Mouse (Mus musculus) intestine, embryonic 14.5 days (tissue): ENCODE data around the gene Nit1. TPM values are rescaled to one million over a fixed set of nuclear protein-coding genes. Genes with fewer than 3 reads are reported as not detected.
A peak's percentile ranks its signal among the peaks of the same experiment; 100 is the strongest.

ENCODE experiments used
- ATAC-seq: fragments of 200-750 bp; cut with Nextera tagmentation; replicated peaks from 2 replicates; pipeline ENCODE4 v1.8.0; 2017; ENCODE audit warnings: low read depth, moderate number of reproducible peaks, moderate TSS enrichment, moderate library complexity; ENCODE audit not compliant: low FRiP score, low TSS enrichment
- DNase-seq: peaks from one replicate; pipeline ENCODE4 v3.0.0-alpha.2; 2018; ENCODE audit warnings: low spot score
- H3K27ac ChIP-seq: fragments of 300-500 bp; sonication (generic); 2 replicates; pipeline ENCODE4 v1.5.1; 2014; ENCODE audit warnings: low read depth, mild to moderate bottlenecking, control low read depth
- H3K27me3 ChIP-seq: fragments of 300-500 bp; sonication (generic); replicated peaks from 2 replicates; pipeline ENCODE4 v1.6.1; 2014; ENCODE audit warnings: low read length, control low read depth; ENCODE audit not compliant: control insufficient read depth, insufficient read depth
- H3K36me3 ChIP-seq: fragments of 300-500 bp; sonication (generic); 2 replicates; pipeline ENCODE4 v1.6.1; 2014; ENCODE audit warnings: low read length, control low read depth; ENCODE audit not compliant: control insufficient read depth, insufficient read depth
- H3K4me1 ChIP-seq: fragments of 300-500 bp; sonication (generic); replicated peaks from 2 replicates; pipeline ENCODE4 v1.6.1; 2014; ENCODE audit warnings: low read length, control low read depth, mixed read lengths; ENCODE audit not compliant: control insufficient read depth, insufficient read depth
- H3K4me2 ChIP-seq: fragments of 300-500 bp; sonication (generic); 2 replicates; pipeline ENCODE4 v1.6.1; 2014; ENCODE audit warnings: low read length
- H3K4me3 ChIP-seq: fragments of 300-500 bp; sonication (generic); 2 replicates; pipeline ENCODE4 v1.5.1; 2014; ENCODE audit warnings: low read depth, low read length, control low read depth, mixed read lengths
- H3K9ac ChIP-seq: fragments of 300-500 bp; sonication (generic); 2 replicates; pipeline ENCODE4 v1.6.1; 2014; ENCODE audit warnings: mild to moderate bottlenecking, low read length
- H3K9me3 ChIP-seq: fragments of 300-500 bp; sonication (generic); 2 replicates; pipeline ENCODE4 v1.6.1; 2016; ENCODE audit warnings: low read length, control low read depth; ENCODE audit not compliant: control insufficient read depth
- WGBS: fragments of 180-500 bp; shearing (Covaris S2); extraction: QIAGEN DNeasy Blood & Tissue Kit; methylation state at CpG from one replicate; pipeline ENCODE4 v1.1.7; 2014; 5-methylcytosine and 5-hydroxymethylcytosine counted together
- polyA plus RNA-seq: library from polyadenylated mRNA; unstranded; fragments of >200 nt; fragmentation: Nextera tagmentation; extraction: Ambion mirVana; gene quantifications from 2 replicates; pipeline ENCODE4 v1.2.1, GENCODE M21; 2014

Nit1 gene
- 31.1 and 34.6 TPM in 2 replicates for polyA plus RNA-seq

GRCm38 (mm10) chr1:171345225-171346094 lies at the start of gene Nit1, which contains the start of gene Pfdn2:
Gene Nit1 (minus strand): TSS chr1:171345646.
Gene Pfdn2 (plus strand): TSS chr1:171345670.
- WGBS, result 1% methylated on average over 53 of the region's 53 CpGs
- Histone ChIP-seq H3K36me3 (peaks cover 35% of the 10 kb centered on the region), H3K9ac (peak within 1 kb of the TSS; percentile 82), H3K27me3 (no peaks in the 10 kb centered on the region), H3K4me2 (peak within 1 kb of the TSS; percentile 95), H3K4me1 (peaks cover 11% of the 10 kb centered on the region), H3K9me3 (no peaks in the 10 kb centered on the region), H3K4me3 (peak within 1 kb of the TSS; percentile 85), H3K27ac (peak within 1 kb of the TSS; percentile 57)
- ATAC-seq, result peak; percentile 88
- DNase-seq, result peak; percentile 95

GRCm38 (mm10) chr1:171390101-171390500 lies 44.7 kb upstream of the Nit1 start:
- no peak for ATAC-seq
- WGBS, result 72% methylated on average over 4 of the region's 4 CpGs

GRCm38 (mm10) chr1:171388376-171389102 lies 43.1 kb upstream of the Nit1 start, which contains the start of gene Arhgap30:
Gene Arhgap30 (plus strand): TSS chr1:171388954.
- Histone ChIP-seq H3K9me3 (no peaks in the 10 kb centered on the region), H3K4me3 (no peak within 1 kb of the TSS), H3K27me3 (no peaks in the 10 kb centered on the region), H3K4me1 (no peaks in the 10 kb centered on the region), H3K9ac (no peak within 1 kb of the TSS), H3K4me2 (no peak within 1 kb of the TSS), H3K27ac (no peak within 1 kb of the TSS), H3K36me3 (no peaks in the 10 kb centered on the region)
- DNase-seq, result no peak
- 78% methylated on average over 15 of the region's 15 CpGs for WGBS
- ATAC-seq, result no peak

More at GRCm38 (mm10) chr1:171390101-171390500, 44.7 kb upstream of the Nit1 start:
- Histone ChIP-seq H3K4me3 (no peak overlapping the region), H3K9me3 (no peaks in the 10 kb centered on the region), H3K9ac (no peak overlapping the region), H3K27ac (no peak overlapping the region), H3K4me1 (no peaks in the 10 kb centered on the region), H3K4me2 (no peak overlapping the region), H3K36me3 (no peaks in the 10 kb centered on the region), H3K27me3 (no peaks in the 10 kb centered on the region)
- no peak for DNase-seq

GRCm38 (mm10) chr1:171387099-171387498 lies 41.7 kb upstream of the Nit1 start:
- Histone ChIP-seq H3K36me3 (no peaks in the 10 kb centered on the region), H3K27me3 (no peaks in the 10 kb centered on the region), H3K9me3 (no peaks in the 10 kb centered on the region), H3K9ac (no peak overlapping the region), H3K4me2 (no peak overlapping the region), H3K4me1 (no peaks in the 10 kb centered on the region), H3K27ac (no peak overlapping the region), H3K4me3 (no peak overlapping the region)
- ATAC-seq (0 out of 2 replicates have a peak, but pooled peaks have one; percentile 5), DNase-seq (peak; percentile 67)
- WGBS, result 23% methylated on average over 6 of the region's 6 CpGs

- Histone ChIP-seq H3K9me3 (no peaks in the 10 kb centered on the region), H3K27me3 (peaks cover 8% of the 10 kb centered on the region; the same call in 1 of the 2 replicates), H3K27ac (no peak overlapping the region), H3K4me3 (no peak overlapping the region), H3K9ac (no peak overlapping the region), H3K36me3 (no peaks in the 10 kb centered on the region), H3K4me1 (peaks cover 2% of the 10 kb centered on the region; the same call in 1 of the 2 replicates), H3K4me2 (no peak overlapping the region)
- DNase-seq (no peak), ATAC-seq (no peak)
- WGBS, result 53% methylated on average over 9 of the region's 9 CpGs
Measured at GRCm38 (mm10) chr1:171385171-171385570, 39.7 kb upstream of the Nit1 start.

- no peak overlapping the region for H3K4me2 ChIP-seq
- H3K27ac ChIP-seq, result no peak overlapping the region
- H3K4me3 ChIP-seq, result no peak overlapping the region
- ATAC-seq (no peak), DNase-seq (no peak)
- H3K9ac ChIP-seq, result no peak overlapping the region
- H3K36me3 ChIP-seq, result no peaks in the 10 kb centered on the region
- H3K9me3 ChIP-seq, result no peaks in the 10 kb centered on the region
- WGBS, result 58% methylated on average over 9 of the region's 9 CpGs
- peaks cover 16% of the 10 kb centered on the region; the same call in 1 of the 2 replicates for H3K27me3 ChIP-seq
- peaks cover 5% of the 10 kb centered on the region; the same call in 1 of the 2 replicates for H3K4me1 ChIP-seq
Measured at GRCm38 (mm10) chr1:171384361-171384760, 38.9 kb upstream of the Nit1 start.

- H3K4me1 ChIP-seq, result peaks cover 5% of the 10 kb centered on the region; the same call in 1 of the 2 replicates
- no peak overlapping the region for H3K4me2 ChIP-seq
- no peaks in the 10 kb centered on the region for H3K9me3 ChIP-seq
- ATAC-seq (no peak), DNase-seq (no peak)
- no peak overlapping the region for H3K4me3 ChIP-seq
- H3K27ac ChIP-seq, result no peak overlapping the region
- H3K9ac ChIP-seq, result no peak overlapping the region
- peaks cover 18% of the 10 kb centered on the region; the same call in 1 of the 2 replicates for H3K27me3 ChIP-seq
- H3K36me3 ChIP-seq, result no peaks in the 10 kb centered on the region
- 80% methylated on average over 11 of the region's 11 CpGs for WGBS
Measured at GRCm38 (mm10) chr1:171382096-171382620, 36.7 kb upstream of the Nit1 start.

GRCm38 (mm10) chr1:171379935-171380599 lies 34.6 kb upstream of the Nit1 start:
- 0 out of 2 replicates have a peak, but pooled peaks have one; percentile 36 for ATAC-seq
- peak overlapping the region; percentile 13; the same call in 1 of the 2 replicates for H3K4me3 ChIP-seq
- no peak overlapping the region for H3K27ac ChIP-seq
- H3K9me3 ChIP-seq, result no peaks in the 10 kb centered on the region
- no peak overlapping the region for H3K9ac ChIP-seq
- H3K4me1 ChIP-seq, result peaks cover 9% of the 10 kb centered on the region; the same call in 1 of the 2 replicates
- DNase-seq, result peak; percentile 83
- H3K36me3 ChIP-seq, result no peaks in the 10 kb centered on the region
- WGBS, result 4% methylated on average over 31 of the region's 31 CpGs
- H3K27me3 ChIP-seq, result peaks cover 18% of the 10 kb centered on the region; the same call in 1 of the 2 replicates
- H3K4me2 ChIP-seq, result peak overlapping the region; percentile 51
